Mouse (Mus musculus) brown adipose tissue, adult 24 weeks (tissue): ENCODE data around the gene Olfr352. TPM values are rescaled to one million over a fixed set of nuclear protein-coding genes. Genes with fewer than 3 reads are reported as not detected.

ENCODE experiments used
- H3K27ac ChIP-seq: fragments of 200-500 bp; replicated peaks from 2 replicates; pipeline ENCODE4 v1.5.1; 2012; ENCODE audit warnings: low read depth, mild to moderate bottlenecking, low read length
- H3K4me1 ChIP-seq: fragments of 200-500 bp; 2 replicates; pipeline ENCODE4 v1.6.1; 2012; ENCODE audit warnings: low read length, mixed read lengths; ENCODE audit not compliant: control insufficient read depth, insufficient read depth, insufficient read length
- H3K4me3 ChIP-seq: fragments of 200-500 bp; 2 replicates; pipeline ENCODE4 v1.5.1; 2012; ENCODE audit warnings: low read depth, mild to moderate bottlenecking, low read length, moderate library complexity; ENCODE audit not compliant: insufficient read depth
- polyA plus RNA-seq: library from polyadenylated mRNA; stranded (reverse); fragments of >200 nt; gene quantifications from 2 replicates; pipeline ENCODE4 v1.2.4, GENCODE M21; 2012; ENCODE audit not compliant: missing spikeins, insufficient read depth, insufficient read length

The Olfr352 gene
- not detected in 2 replicates for polyA plus RNA-seq

- H3K27ac ChIP-seq: no peak within 1 kb of the TSS
- no peak within 1 kb of the TSS for H3K4me3 ChIP-seq
- no peaks in the 10 kb centered on the region for H3K4me1 ChIP-seq
Observed at GRCm38 (mm10) chr2:36868160-36868559, at the start of gene Olfr352. TSS of gene Olfr352 (plus strand) at chr2:36868460.

GRCm38 (mm10) chr2:36846010-36846409, 22.2 kb upstream of the Olfr352 start, which contains the start of gene Olfr350:
TSS of gene Olfr350 (plus strand) at chr2:36846310.
- Histone ChIP-seq H3K27ac (no peak within 1 kb of the TSS), H3K4me1 (no peaks in the 10 kb centered on the region), H3K4me3 (no peak within 1 kb of the TSS)

DNA sequence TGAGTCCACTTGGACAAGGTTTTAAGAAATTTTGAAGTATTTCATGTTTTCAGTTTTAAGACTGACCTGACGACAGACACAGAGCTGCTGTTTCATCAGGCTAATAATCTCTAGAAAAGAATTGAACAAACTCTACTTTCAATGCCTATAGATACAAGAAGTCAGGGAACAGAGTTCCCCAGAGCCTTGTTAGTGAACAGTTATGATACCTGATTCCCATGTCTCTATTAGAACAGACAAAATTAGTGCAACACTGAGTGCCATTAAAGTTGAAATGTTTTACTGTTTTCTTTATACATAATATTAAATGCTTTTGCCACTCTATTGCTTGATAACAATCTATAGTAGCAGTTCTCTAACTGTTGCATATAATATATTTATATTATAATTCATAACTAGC, 5.7 kb upstream of the Olfr352 start, which contains the start of gene Olfr351:
Olfr351 (minus strand) TSS at position 101 of the 400 bp plus-strand sequence.
- H3K27ac ChIP-seq: no peak within 1 kb of the TSS
- no peak within 1 kb of the TSS for H3K4me3 ChIP-seq
- H3K4me1 ChIP-seq: no peaks in the 10 kb centered on the region

DNA sequence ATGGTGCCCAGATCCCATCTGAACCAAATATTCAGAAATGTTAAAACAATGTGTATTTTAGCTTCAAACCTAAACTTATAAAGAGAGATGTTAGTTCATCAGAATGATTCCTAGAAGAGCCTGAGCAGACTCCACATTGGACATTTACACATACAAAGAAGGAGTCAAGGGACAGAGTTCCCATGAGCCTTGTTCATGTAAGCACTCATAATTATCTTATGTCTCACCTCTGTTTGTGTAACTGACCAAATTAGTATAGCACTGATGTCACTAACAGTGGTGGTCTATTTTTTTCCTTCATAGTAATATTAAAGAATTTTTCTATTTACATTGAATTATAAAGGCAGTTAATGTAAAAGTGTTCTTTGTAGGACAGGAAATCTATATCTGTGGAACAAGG, 24.6 kb downstream of the Olfr352 start, which contains the start of gene Olfr353:
Olfr353 (minus strand) TSS at position 101 of the 400 bp plus-strand sequence.
- Histone ChIP-seq H3K4me3 (no peak within 1 kb of the TSS), H3K4me1 (no peaks in the 10 kb centered on the region), H3K27ac (no peak within 1 kb of the TSS)

GRCm38 (mm10) chr2:36897114-36897513, 28.9 kb downstream of the Olfr352 start:
- Histone ChIP-seq H3K4me1 (no peaks in the 10 kb centered on the region), H3K27ac (no peak overlapping the region), H3K4me3 (no peak overlapping the region)

DNA sequence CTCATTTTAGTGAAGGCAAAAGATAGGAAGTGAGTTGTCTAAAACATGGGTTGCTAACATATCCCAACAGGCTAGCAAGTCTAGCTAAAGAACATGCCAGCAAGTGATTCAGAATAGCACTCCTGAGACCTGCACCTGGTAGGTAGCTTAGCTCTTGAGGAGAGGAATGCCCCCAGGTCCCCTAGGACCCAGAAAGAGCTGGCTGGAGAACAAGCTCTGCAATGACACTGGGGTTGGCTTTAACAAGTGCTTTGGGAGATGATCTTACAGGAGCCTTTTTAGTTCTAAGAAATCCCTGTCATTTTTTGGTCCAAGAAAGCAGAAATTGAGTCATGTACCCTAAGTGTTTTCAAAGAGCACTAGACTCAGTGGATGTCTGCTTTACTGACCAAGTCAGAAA, 37.1 kb downstream of the Olfr352 start, which contains the start of gene Olfr354:
Olfr354 (plus strand) TSS at position 301 of the 400 bp plus-strand sequence.
- Histone ChIP-seq H3K27ac (no peak within 1 kb of the TSS), H3K4me1 (no peaks in the 10 kb centered on the region), H3K4me3 (no peak within 1 kb of the TSS)

Other genes starting within 250 kb of the Olfr352 start
- not detected in 2 replicates for gene Olfr345, start 228.4 kb upstream of the Olfr352 start, polyA plus RNA-seq
- not detected in 2 replicates for gene Olfr346, start 182.7 kb upstream of the Olfr352 start, polyA plus RNA-seq
- gene Olfr347, start 136.6 kb upstream of the Olfr352 start, polyA plus RNA-seq: not detected in 2 replicates
- gene Olfr348, start 84.2 kb upstream of the Olfr352 start, polyA plus RNA-seq: not detected in 2 replicates
- not detected in 2 replicates for gene Olfr50, start 77.9 kb upstream of the Olfr352 start, polyA plus RNA-seq
- not detected in 2 replicates for gene Olfr3, start 51.4 kb upstream of the Olfr352 start, polyA plus RNA-seq
- not detected in 2 replicates for gene Olfr350, start 22.1 kb upstream of the Olfr352 start, polyA plus RNA-seq
- not detected in 2 replicates for gene Olfr351, start 5.8 kb upstream of the Olfr352 start, polyA plus RNA-seq
- not detected in 2 replicates for gene Olfr353, start 24.5 kb downstream of the Olfr352 start, polyA plus RNA-seq
- gene Olfr354, start 37.2 kb downstream of the Olfr352 start, polyA plus RNA-seq: not detected in 2 replicates
- gene Olfr355, start 60.4 kb downstream of the Olfr352 start, polyA plus RNA-seq: not detected in 2 replicates
- gene Olfr356, start 68.7 kb downstream of the Olfr352 start, polyA plus RNA-seq: not detected in 2 replicates
- gene Olfr357, start 125.4 kb downstream of the Olfr352 start, polyA plus RNA-seq: not detected in 2 replicates
- gene Olfr358, start 140.9 kb downstream of the Olfr352 start, polyA plus RNA-seq: not detected in 2 replicates
- gene Olfr360, start 197.3 kb downstream of the Olfr352 start, polyA plus RNA-seq: not detected in 2 replicates
- gene Olfr361, start 220.8 kb downstream of the Olfr352 start, polyA plus RNA-seq: not detected in 2 replicates
- not detected in 2 replicates for gene Olfr362, start 249.4 kb downstream of the Olfr352 start, polyA plus RNA-seq